8 mouse cellular contexts compared by ENCODE assay signal in the genomic region with DNA sequence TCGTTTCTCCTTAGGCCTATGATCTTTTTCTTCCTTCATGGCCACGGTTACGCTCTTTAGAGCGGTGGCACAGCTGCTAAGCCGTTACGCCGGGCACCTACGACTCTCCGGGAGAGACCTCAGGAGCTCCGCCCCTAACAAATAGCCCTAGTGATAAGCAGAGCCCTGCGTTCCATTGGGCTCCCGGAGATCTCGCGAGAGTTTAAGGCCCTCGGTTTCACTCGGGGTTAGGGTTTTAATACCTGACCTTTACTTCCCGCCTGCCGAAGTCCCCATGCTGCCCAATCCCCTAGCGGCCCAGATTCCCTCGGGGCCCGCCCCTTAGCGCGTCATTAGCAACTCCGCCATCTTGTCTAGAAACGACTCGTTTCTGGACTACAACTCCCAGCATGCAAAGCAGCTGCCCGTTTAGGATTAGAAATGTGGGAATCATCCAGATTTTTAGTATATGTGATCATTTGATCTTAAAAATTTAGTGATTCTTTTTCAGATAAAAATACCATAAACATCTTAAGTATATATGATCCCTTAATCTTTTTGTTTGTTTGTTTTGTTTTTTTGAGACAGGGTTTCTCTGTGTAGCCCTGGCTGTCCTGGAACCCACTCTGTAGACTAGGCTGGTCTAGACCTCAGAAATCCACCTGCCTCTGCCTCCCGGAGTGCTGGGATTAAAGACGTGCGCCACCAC. TPM values are rescaled to one million over a fixed set of nuclear protein-coding genes. Genes with fewer than 3 reads are reported as not detected.
DNase-seq lines count a peak whose midpoint lies in the region; ATAC-seq and TF ChIP-seq lines count a peak whose summit lies in the region.

A gene (minus strand): TSS at position 130 of the 688 bp plus-strand sequence.

- H3K27ac ChIP-seq in forebrain, embryonic 10.5 days = peak within 1 kb of the TSS; percentile 89
- peak within 1 kb of the TSS; percentile 93 for H3K27ac ChIP-seq in heart, embryonic 15.5 days
- H3K27ac ChIP-seq in liver, embryonic 14.5 days = peak within 1 kb of the TSS; percentile 86
- peak within 1 kb of the TSS; percentile 75 for H3K27ac ChIP-seq in neural tube, embryonic 11.5 days (ENCODE audit: low read depth, low read length)
- H3K27ac ChIP-seq in stomach, postnatal 0 days (replicated peaks) = peak within 1 kb of the TSS; percentile 77

- peak within 1 kb of the TSS; percentile 72 for H3K4me2 ChIP-seq in heart, embryonic 15.5 days
- H3K4me2 ChIP-seq in liver, embryonic 14.5 days (ENCODE audit: low read depth) = peak within 1 kb of the TSS; percentile 80
- peak within 1 kb of the TSS; percentile 46 for H3K4me2 ChIP-seq in neural tube, embryonic 11.5 days (ENCODE audit: low read depth)
- H3K4me2 ChIP-seq in stomach, postnatal 0 days (replicated peaks; ENCODE audit: low read depth) = peak within 1 kb of the TSS; percentile 60

- TF ChIP-seq EP300 in liver, embryonic 14.5 days (IDR thresholded peaks at IDR 0.05; ENCODE audit: low read depth) = peak; percentile 37; the same call in 1 of the 2 replicates
- TF ChIP-seq EP300 in stomach, postnatal 0 days (optimal IDR thresholded peaks at IDR 0.05) = peak; percentile 59

- no peaks in the 10 kb centered on the region for H3K9me3 ChIP-seq in forebrain, embryonic 10.5 days
- no peaks in the 10 kb centered on the region for H3K9me3 ChIP-seq in heart, embryonic 15.5 days (replicated peaks)
- H3K9me3 ChIP-seq in liver, embryonic 14.5 days (ENCODE audit: control insufficient read depth, low read length) = no peaks in the 10 kb centered on the region
- H3K9me3 ChIP-seq in neural tube, embryonic 11.5 days (ENCODE audit: control insufficient read depth, low read length) = no peaks in the 10 kb centered on the region
- no peaks in the 10 kb centered on the region for H3K9me3 ChIP-seq in stomach, postnatal 0 days (ENCODE audit: control insufficient read depth, low read length)

- peaks cover 1% of the 10 kb centered on the region for H3K27me3 ChIP-seq in forebrain, embryonic 10.5 days (ENCODE audit: poor library complexity, severe bottlenecking)
- H3K27me3 ChIP-seq in heart, embryonic 15.5 days = no peaks in the 10 kb centered on the region
- no peaks in the 10 kb centered on the region for H3K27me3 ChIP-seq in liver, embryonic 14.5 days (ENCODE audit: control insufficient read depth, insufficient read depth, low read length)
- no peaks in the 10 kb centered on the region for H3K27me3 ChIP-seq in neural tube, embryonic 11.5 days (ENCODE audit: control insufficient read depth, insufficient read depth, low read length)
- no peaks in the 10 kb centered on the region for H3K27me3 ChIP-seq in stomach, postnatal 0 days (ENCODE audit: control insufficient read depth, insufficient read depth, low read length)

- DNase-seq in CD8-positive naive resting alpha-beta T cell, adult 2 months (ENCODE audit: low read depth in 2 of 2, low spot score in 2 of 2) = peak; percentile 85
- peak; percentile 85 for DNase-seq in c-Kit-positive CD71-negative TER-119-negative erythroid progenitor cells, embryonic 14.5 days (ENCODE audit: low read depth)
- DNase-seq in forebrain, embryonic 10.5 days (ENCODE audit: extremely low spot score, low spot score) = peak; percentile 90
- peak; percentile 94 to 97 for DNase-seq in kidney, postnatal 25 days
- DNase-seq in liver, embryonic 14.5 days (ENCODE audit: low read depth in 3 of 3, low spot score in 3 of 3) = peak; percentile 92 to 95 (median 94)
- peak; percentile 92 for DNase-seq in neural tube, embryonic 11.5 days (ENCODE audit: low spot score)
- peak; percentile 93 for DNase-seq in stomach, postnatal 0 days (ENCODE audit: low spot score)

- H3K4me1 ChIP-seq in forebrain, embryonic 10.5 days = no peaks in the 10 kb centered on the region
- no peaks in the 10 kb centered on the region for H3K4me1 ChIP-seq in heart, embryonic 15.5 days (replicated peaks)
- no peaks in the 10 kb centered on the region for H3K4me1 ChIP-seq in liver, embryonic 14.5 days (replicated peaks; ENCODE audit: control insufficient read depth in 2 of 2, insufficient read depth in 2 of 2, low read length in 1 of 2)
- no peaks in the 10 kb centered on the region for H3K4me1 ChIP-seq in neural tube, embryonic 11.5 days (ENCODE audit: control insufficient read depth, insufficient read depth, low read length)
- H3K4me1 ChIP-seq in stomach, postnatal 0 days (replicated peaks; ENCODE audit: control insufficient read depth, insufficient read depth) = no peaks in the 10 kb centered on the region

- 15% methylated on average over 30 of the region's 30 CpGs for WGBS in forebrain, embryonic 10.5 days
- 8% methylated on average over 30 of the region's 30 CpGs for WGBS in heart, embryonic 15.5 days
- 9% methylated on average over 30 of the region's 30 CpGs for WGBS in liver, embryonic 14.5 days (ENCODE audit: insufficient replicate concordance)
- WGBS in neural tube, embryonic 11.5 days = 18% methylated on average over 26 of the region's 30 CpGs
- WGBS in stomach, postnatal 0 days = 16% methylated on average over 30 of the region's 30 CpGs

- TF ChIP-seq CTCF in liver, embryonic 14.5 days (IDR thresholded peaks at IDR 0.05; ENCODE audit: low read depth) = no peak
- TF ChIP-seq CTCF in stomach, postnatal 0 days (IDR thresholded peaks at IDR 0.05; ENCODE audit: low read depth) = no peak

- peak; percentile 97 for ATAC-seq in heart, embryonic 15.5 days (replicated peaks; ENCODE audit: insufficient number of reproducible peaks, insufficient read depth, low FRiP score, low read depth)
- ATAC-seq in liver, embryonic 14.5 days (ENCODE audit: insufficient read depth) = peak; percentile 98
- peak; percentile 98 for ATAC-seq in neural tube, embryonic 11.5 days (ENCODE audit: insufficient read depth, low FRiP score, low TSS enrichment)
- peak; percentile 100 for ATAC-seq in stomach, postnatal 0 days (ENCODE audit: low FRiP score, low TSS enrichment)

- peaks cover 20% of the 10 kb centered on the region for H3K36me3 ChIP-seq in forebrain, embryonic 10.5 days (replicated peaks)
- no peaks in the 10 kb centered on the region; the same call in 1 of the 2 replicates for H3K36me3 ChIP-seq in heart, embryonic 15.5 days
- no peaks in the 10 kb centered on the region for H3K36me3 ChIP-seq in liver, embryonic 14.5 days (replicated peaks; ENCODE audit: control insufficient read depth, insufficient read depth, low read depth)
- H3K36me3 ChIP-seq in neural tube, embryonic 11.5 days (ENCODE audit: control insufficient read depth, insufficient read depth, low read length) = peaks cover 2% of the 10 kb centered on the region; the same call in 1 of the 2 replicates
- H3K36me3 ChIP-seq in stomach, postnatal 0 days (ENCODE audit: control insufficient read depth, insufficient read depth, low read length) = no peaks in the 10 kb centered on the region

- peak within 1 kb of the TSS; percentile 63 for H3K4me3 ChIP-seq in forebrain, embryonic 10.5 days
- peak within 1 kb of the TSS; percentile 68 for H3K4me3 ChIP-seq in heart, embryonic 15.5 days
- peak within 1 kb of the TSS; percentile 72 to 99 for H3K4me3 ChIP-seq in liver, embryonic 14.5 days (ENCODE audit: insufficient read depth in 1 of 2, low read depth in 2 of 2, low read length in 2 of 2)
- H3K4me3 ChIP-seq in neural tube, embryonic 11.5 days (ENCODE audit: low read depth, low read length) = peak within 1 kb of the TSS; percentile 48
- H3K4me3 ChIP-seq in stomach, postnatal 0 days (ENCODE audit: low read depth, low read length) = peak within 1 kb of the TSS; percentile 50

- peak within 1 kb of the TSS; percentile 65 for H3K9ac ChIP-seq in heart, embryonic 15.5 days
- H3K9ac ChIP-seq in liver, embryonic 14.5 days (replicated peaks) = peak within 1 kb of the TSS; percentile 79
- peak within 1 kb of the TSS; percentile 58 for H3K9ac ChIP-seq in neural tube, embryonic 11.5 days (ENCODE audit: low read length)
- H3K9ac ChIP-seq in stomach, postnatal 0 days (ENCODE audit: low read length) = peak within 1 kb of the TSS; percentile 62

RNA-seq across cellular contexts. Expression of the gene that starts here (rescaled TPM):
- 23.7 and 23.9 TPM in 2 replicates for polyA plus RNA-seq in forebrain, embryonic 10.5 days (2016; fragmentation: Nextera tagmentation; extraction: Ambion mirVana)
- 13.9 and 14.1 TPM in 2 replicates for polyA plus RNA-seq in heart, embryonic 15.5 days (2015; fragmentation: Nextera tagmentation; extraction: Ambion mirVana)
- 6.4 and 13.4 TPM in 2 replicates for polyA plus RNA-seq in liver, embryonic 14.5 days (2012; rRNA removed)
- polyA plus RNA-seq in liver, embryonic 14.5 days (2014; fragmentation: Nextera tagmentation; extraction: Ambion mirVana) = 7.4 and 7.9 TPM in 2 replicates
- polyA plus RNA-seq in neural tube, embryonic 11.5 days (2014; fragmentation: Nextera tagmentation; extraction: Ambion mirVana) = 15.1 and 18.8 TPM in 2 replicates
- polyA plus RNA-seq in stomach, postnatal 0 days (2015; fragmentation: Nextera tagmentation; extraction: Ambion mirVana) = 9.1 and 9.2 TPM in 2 replicates

Comparison
In these comparisons a context has a peak if more than half of its experiments do, and no peak if none do; other contexts are left out.
1. Peak in every context shown above with its lines: DNase-seq, ATAC-seq, H3K4me3 ChIP-seq and H3K27ac ChIP-seq.